Mouse (Mus musculus) erythroid progenitor cell, adult 5-6 weeks (primary cell): ENCODE measurements at regions not wholly inside any gene's neighbourhood (a gene's known extent, or its start where the extent isn't known, plus 50 kb on each side); places are given as distances from the start of the nearest gene placed in this dataset.
"Not testable (repeated sequence)": the region's sequence is repeated elsewhere in the genome, so short reads cannot be mapped to it uniquely, and the experiment has no call there.

Source experiments
- ATAC-seq: replicated peaks from 2 replicates; pipeline ENCODE4 v1.8.0; 2016; ENCODE audit warnings: moderate number of reproducible peaks, mild to moderate bottlenecking, moderate TSS enrichment, inconsistent platforms; ENCODE audit not compliant: poor library complexity, low FRiP score, severe bottlenecking

DNA sequence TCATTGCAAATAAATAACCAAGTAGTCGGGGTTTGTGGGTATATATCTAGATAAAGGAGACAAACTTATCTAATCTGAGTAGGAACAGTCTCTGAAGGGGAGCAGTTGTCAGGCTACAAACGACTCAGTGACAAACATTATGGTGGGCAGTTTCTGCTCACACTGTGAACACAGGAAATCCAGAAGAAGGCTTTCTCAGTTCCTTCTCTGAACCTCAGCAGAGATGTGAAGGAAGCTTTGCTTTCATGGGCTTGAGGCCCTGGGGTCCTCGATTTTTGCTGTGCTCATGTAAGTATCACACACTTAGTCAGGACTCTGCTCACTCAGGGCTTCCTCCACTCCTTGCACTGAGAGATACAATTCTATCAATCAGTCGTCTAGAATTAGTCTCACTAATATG lies 994.7 kb upstream of the Foxg1 start:
- ATAC-seq = no peak

DNA sequence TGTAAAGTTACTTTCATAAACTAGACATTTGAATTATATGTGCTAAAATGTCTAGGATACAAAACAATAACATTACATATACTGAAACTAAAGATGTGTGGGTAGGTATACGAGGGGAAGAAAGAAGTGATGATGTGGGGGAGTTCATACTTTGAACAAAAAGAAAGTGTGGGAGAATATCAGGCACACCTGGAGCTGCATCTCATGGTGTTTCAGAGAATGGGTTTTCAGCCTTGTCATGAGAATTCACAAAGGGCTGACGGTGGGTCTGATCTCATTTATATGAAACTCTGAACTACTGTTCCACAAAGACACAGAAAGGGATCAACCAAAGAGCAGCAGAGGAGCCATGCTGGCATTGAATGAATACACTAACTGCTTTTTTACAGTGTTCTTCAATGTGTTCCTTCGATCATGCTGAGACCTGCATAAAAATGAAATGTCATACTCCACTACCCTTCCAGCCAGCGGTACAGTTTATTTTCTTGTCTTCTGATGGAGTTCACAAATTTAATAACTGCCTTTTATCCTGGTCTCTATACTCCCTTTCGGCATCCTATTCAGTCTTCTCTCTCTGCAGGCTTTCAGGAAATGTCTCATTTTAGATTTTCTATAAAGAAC lies 994.2 kb upstream of the Foxg1 start:
- no peak for ATAC-seq

DNA sequence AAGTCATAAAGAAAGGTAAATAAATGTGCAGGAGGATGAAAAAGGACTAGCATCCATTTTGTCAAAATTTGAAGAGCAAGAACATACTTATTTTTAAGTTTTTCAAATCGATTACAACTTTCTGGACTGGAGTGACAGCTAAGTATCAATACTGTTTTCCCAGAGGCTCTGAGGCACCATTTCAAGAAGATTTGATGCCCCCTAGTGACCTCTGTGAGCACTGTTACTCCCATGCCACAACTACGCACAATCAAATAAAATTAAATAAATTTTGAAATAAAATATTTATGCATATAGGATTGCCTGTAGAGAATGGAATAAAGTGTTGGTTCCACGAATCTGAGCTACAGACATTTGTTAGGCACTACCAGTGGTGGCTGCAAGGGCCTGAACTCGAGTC lies 991.5 kb upstream of the Foxg1 start:
- no peak for ATAC-seq

DNA sequence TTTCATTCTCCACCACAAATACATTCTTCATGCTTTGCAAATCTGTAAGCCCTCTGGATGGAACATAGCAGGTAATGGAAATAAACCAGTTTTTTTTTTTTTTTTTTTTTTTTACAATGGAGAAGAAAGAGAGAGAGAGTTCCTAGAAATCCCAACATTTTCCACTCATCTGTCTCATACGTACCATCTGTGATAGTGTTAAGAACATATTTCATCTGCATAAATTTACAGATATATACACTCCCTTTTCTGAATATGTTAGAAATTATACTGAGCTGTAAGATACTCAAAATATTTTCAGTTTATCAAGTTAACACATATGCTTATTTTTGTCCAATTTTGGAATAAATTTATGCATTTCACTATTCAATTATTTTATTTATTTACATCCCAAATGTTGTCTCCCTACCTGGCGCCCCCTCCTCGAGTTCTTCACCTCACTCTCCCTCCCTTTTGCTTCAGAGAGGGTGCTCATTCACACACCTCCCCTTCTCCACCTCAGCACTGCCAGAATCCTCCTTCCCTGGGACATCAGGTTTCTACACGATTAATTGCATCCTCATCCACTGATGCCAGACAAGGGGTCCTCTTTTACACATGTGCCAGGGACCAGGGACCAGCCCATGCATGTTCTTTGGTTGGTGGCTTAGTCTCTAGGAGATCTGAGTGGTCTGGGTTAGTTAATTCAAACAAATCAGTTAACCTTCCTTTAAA lies 943.0 kb upstream of the Foxg1 start:
- no peak for ATAC-seq

DNA sequence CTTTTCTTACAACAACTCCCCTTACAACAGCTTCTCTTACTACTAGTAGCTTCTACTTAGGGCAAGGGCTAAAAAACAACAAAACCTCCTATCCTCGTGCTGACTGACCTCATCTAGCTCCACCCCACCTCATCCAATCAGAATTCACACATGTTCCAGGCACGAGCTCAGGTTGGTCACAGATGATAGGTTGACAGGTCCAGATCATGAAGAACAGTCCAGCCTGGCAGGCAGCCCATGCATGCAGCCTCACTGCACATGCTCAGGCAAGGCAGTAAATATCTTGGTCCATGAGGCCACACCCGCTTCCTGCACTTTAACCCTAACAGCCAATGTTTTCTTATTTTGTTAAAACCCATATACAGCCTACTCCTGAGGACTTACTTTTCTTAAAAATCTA lies 933.7 kb upstream of the Foxg1 start:
- ATAC-seq = not testable (repeated sequence)

DNA sequence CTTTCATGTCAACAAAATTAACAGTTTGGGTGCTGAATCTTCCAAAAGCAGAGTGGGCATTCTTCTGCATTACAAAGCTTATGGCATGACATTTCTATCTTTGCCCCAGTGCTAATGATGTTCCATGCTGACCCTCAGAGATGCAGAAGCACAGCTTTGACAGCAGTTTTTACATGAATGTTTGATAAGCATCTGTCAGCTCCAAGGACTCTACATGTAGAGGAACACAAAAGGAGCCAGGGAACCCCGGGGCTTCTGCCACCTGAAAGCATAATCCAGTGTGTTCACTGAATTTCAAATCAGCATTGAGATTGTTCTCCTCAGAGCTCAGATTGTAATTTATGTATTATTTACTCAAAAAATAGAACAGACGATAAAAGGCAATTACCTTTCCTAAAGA lies 920.1 kb upstream of the Foxg1 start:
- no peak for ATAC-seq

DNA sequence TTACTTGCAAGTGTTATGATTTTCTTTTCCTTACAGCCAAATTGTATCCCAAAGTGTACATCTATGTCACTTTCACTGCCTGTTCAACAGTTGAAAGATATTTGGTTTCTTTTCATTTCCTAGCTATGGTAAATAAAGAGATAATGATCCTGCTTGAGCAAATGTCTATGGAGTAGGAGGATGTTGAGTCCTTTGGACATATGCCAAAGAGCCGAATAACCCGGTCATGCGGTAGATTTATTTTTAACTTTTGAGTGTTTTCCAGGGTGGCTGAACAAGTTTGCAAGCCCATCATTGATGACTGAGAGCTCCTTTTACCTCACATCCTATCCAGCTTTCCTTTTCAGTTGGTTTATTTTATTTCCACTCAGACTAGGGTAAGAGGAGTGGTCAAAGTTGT lies 881.7 kb upstream of the Foxg1 start:
- no peak for ATAC-seq

DNA sequence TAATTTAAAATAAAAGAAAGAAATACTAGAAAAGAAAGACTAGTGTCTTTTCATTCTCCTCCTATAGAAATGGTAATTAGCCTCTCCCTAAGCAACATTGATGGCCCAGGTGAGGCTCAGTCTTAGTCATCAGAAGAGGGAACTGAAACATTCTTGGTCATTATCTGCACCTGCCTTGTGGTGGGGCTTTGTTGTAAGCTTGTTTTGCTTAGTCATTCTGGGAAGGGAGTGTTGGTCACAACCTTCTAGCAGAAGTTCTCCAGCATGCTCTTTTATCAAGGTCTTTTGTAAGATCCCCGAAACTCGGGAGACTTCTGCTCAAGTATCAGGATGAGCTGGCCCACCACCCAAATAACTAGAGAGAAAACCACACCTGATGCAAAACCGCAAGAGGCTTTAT lies 870.9 kb upstream of the Foxg1 start:
- ATAC-seq = no peak

DNA sequence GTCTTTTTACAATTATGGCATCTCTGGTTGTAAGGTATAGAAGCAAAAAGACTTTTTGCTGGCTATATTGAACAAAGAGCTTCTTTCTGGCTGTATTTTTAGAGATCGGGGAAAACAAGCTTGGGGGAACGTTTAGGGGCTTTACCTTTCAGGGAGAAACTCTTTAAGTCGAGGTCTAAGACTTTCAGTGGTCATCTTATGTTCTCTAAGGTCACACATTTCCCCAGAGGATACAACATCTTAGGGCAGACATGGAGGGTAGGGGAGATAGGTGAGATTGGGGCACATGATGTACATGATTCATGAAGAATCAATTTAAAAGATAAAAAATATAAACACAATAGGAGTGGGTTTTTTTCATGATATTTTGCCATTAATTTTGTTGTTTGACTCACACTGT lies 870.2 kb upstream of the Foxg1 start:
- ATAC-seq = no peak

DNA sequence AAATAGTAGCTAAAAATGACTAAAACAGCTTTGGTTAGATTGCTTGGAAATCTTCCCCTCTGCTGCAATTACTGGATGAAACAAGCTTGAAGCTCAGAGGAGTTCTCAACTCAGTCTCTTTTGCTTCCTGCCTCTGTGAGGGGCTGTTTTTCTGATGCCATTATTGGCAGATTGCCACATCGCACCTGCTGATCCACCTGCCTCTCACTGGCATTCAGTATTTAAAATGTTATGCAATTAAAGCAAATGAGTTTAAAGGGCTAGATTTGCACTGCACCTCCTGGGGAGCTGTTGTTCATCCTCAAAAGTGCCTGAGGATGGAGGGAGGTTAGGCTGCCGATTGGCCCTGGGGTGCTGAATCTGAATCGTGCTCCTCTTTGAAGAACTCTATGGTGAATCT lies 860.5 kb upstream of the Foxg1 start:
- no peak for ATAC-seq

DNA sequence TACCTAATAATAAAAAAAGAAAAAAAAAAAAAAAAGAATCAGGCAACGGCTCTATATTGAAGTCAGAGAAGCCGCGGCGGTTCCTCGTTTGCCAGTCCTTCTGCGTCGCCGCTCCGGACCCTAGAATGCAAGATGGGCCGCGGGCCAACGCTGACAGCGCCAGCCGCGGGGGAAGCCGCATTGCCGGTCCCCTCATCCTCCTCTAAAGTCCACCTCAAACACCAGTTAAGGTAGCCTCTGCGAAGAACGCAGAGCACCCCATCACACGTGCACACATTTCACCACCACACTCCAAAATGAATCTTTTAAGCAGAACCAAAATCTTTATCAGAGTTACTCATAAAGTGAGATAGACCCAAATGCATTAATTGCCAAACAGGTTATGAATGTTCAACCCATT lies 822.8 kb upstream of the Foxg1 start:
- peak; percentile 54; the same call in 1 of the 2 replicates for ATAC-seq

DNA sequence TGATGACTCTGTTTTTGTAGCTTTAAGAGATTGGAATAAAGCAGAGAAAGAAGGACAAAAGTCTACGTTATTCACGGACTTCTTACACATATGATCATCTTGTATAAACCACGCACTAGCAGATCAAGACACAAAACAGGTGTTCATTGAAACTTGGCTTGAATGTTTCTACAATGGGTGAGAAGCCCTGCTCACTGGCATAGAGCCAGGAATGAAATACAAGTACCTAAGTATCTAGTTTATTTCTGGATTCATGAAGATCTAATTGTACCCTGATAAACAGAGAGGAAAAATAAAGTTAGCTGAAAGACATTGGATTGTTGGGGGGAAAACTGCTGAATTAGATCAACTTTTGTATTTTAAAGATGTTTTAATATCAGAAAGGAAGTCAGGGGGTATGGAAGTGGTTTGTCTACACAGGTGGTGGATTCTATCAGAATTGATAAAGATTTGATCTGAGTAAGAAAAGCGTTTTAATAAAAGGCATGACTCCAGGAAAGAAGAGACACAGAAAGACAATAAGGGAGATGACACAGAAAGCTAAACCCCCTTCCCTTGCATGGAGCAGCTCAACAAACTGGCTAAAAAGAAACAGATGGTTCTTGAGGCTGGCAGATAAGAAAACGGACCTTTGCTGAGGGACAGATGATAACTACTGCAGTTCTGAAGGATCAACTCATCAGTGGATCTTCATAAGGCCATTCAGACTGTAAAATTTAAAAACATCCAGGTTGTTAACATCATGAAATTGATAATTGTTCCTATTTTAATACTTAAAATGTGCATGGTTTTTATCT lies 777.9 kb upstream of the Foxg1 start:
- no peak for ATAC-seq

DNA sequence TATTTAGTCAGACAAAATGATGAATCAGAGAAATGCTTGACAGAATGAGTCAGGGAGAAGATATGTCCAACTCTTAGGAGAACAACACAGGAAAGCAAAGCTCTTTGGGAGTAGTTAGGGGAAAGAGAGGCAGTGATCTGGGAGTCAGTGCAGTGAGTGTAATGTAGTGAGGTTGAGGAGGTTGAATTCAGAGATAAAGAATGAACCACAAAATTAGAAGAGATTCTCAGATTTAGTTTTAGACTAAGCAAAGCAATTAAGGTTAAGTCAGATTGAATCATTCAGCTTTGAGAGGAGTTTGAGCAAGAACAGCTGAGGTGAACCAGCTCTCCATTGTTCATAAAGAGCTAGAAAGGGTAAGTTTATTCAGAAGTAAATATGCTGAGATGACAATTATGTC lies 777.0 kb upstream of the Foxg1 start:
- no peak for ATAC-seq

DNA sequence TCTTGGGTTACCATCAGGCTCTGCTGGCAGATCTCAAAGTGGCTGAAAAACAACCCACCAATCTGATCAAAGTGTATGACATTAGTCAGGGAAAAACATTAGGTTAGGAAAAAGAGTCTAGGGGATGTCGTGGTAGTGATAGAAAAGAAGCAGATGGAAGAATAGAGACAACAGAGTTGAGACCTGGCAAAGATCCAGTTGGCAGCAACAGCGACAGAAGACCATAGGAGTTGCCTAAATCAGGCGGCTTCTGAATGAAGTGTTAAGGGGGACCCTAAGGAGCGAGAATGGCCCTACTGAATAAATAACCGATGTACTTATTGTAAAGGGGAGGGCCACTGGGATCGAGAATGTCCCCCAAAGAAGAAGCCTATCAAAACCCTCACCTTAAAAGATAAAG lies 773.1 kb upstream of the Foxg1 start:
- ATAC-seq = no peak

DNA sequence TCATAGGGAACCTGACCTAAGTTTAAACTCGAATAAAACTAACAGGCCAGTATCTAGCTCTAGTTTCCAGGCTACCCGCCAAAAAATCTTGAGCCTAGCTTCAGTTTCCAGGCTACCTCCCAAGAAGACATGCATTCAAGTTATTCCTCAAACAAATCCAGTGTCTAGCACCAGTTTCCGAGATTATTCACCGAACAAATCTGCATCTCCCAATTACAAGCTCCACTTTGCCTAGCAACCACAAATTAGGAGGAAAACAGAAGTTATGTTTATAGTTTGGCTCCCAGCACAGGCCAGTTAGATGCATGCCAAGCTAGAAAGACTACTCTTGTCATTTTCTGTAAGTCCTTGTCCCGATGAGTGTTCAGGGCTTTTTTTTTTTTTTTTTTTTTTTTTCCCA lies 770.4 kb upstream of the Foxg1 start:
- no peak for ATAC-seq

DNA sequence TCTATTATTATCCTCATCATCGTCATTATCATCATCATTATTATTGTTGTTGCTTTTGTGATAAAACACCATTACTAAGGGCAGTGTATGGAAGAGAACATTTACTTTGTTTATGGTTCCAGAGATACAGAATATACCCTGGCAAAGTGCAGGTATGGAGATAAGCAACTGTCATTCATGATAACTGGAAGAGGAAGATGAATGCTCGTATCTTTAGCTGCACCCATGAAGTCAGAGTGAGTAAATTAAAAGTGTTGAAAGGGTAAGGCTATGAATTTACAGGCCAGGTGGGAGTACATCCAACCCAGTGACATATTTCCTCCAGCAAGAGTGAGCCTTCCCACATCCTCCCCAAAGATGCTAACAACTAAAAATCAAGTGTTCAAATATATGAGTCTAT lies 766.1 kb upstream of the Foxg1 start:
- no peak for ATAC-seq

DNA sequence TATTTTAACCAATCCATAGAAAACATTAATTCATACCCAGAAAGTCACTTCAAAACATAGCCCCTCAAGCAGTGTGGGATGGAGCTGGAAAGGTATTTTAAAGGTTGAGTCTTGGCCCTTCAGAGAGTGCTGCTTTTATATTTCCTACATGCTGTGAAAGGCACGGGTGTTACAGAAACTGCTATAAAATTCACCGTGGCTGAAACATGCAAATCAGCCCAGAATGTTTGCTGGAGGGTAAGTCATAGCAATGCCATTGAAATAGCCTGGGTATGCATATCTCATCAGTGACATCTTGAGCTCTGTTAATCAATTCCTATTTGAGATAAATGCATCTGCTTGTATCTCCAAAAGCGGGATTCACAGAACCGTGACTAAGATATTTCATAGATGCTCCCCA lies 748.9 kb upstream of the Foxg1 start:
- no peak for ATAC-seq

DNA sequence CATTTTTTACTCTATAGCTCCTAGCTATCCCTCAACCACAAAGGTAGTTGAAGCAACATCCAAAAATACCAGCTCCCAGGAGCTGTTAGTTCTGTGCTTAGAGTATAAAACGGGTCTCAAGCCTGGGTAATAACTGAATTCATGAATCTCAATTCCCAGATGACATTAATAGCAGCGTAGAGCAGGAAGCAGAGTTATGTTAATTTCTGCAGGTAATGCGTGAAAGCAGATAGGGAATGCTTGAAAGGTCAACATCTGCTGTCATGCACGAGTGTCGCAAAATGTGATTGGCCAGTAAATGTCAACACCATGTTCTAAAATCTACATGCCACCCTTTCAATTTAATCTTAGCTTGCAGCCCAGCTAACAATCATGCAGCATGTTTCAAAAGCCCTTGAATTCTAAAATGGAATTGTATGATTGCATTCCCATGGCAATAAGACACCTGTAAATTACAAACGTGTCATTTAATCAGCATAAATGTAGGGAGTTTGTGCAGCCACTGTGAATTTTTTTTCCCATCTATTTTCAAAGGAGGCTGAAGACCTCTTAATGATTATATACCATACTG lies 747.7 kb upstream of the Foxg1 start:
- no peak for ATAC-seq

DNA sequence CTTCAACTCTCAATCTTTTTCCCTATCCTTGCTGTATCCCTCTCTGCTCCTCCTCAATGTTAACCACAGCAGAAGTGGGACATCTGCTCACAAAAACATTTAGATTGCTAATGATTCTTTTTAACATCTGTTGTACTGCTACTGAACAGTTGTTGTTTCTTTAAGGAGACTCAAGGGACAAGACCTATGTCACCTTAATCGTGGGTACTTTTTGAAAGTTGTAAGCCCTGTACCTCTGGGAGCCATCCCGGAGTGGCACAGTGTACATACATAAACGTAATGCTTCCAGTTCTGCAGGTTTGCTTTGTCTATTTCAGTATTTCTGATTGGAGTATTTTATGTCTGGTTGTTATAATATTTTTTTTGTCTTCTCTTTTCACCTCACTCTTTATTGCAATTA lies 740.5 kb upstream of the Foxg1 start:
- ATAC-seq = no peak

DNA sequence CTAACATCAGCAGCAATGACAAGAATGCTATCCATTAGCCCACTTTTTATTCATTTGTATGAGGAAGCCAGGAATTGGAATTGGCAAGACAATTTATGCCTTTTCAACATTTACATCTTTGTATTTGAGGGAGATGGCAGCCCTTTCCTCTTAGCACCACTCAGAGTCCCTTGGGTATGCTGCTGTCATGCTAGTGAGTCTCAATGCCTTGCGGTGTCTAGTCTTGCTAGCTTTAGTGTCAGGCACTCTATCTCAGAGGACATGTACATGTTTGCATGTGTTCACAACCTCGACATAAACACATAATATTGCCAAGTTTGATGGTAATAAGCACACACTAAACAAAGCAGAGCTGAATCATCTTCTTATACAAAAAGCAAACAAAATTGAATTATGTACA lies 737.3 kb upstream of the Foxg1 start:
- no peak for ATAC-seq

DNA sequence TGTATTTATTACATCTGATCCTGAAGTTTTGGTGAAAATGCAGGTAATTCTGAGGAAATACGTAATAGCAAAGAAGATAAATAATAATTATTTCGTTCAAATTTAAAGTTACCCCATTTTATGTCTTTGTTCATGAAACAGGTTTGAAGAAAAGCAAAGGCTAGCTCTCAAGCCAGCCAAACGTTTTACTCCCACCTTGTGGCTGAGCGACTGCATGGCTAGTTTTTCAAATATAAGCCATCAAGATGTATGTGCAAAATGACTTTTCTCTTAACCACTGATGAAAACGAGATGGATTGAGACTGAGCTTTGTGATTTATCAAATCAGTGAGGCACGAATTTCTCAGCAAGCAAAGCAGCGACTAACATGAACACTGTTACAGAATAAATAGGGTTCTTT lies 736.5 kb upstream of the Foxg1 start:
- no peak for ATAC-seq
